Mouse (Mus musculus): Measurements from ENCODE around the gene Cerkl.

Cerkl gene

GRCm38 (mm10) chr2:79315108-79315507 lies 141.5 kb downstream of the Cerkl start:
- DNase-seq (ENCODE audit: low spot score): no peak

DNA sequence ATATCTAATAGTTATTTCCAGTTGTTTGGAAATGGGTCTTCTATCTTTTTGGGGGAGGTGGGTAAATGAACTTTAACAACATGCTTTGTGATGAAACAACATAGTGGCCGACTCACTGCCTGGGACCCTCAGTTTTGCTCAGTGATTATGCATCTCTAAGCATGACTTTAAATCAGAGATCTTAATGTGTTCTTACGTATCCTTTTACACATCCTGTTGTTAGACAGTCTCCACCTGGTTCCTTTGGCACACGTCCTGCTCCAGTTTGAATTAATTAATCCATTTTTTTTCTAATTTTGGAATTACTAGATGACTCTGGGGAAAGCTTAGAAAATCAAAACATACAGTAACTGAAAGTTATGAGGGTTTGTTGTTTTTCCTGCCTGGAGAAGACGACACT lies 144.1 kb downstream of the Cerkl start:
- DNase-seq (ENCODE audit: low spot score): no peak

DNA sequence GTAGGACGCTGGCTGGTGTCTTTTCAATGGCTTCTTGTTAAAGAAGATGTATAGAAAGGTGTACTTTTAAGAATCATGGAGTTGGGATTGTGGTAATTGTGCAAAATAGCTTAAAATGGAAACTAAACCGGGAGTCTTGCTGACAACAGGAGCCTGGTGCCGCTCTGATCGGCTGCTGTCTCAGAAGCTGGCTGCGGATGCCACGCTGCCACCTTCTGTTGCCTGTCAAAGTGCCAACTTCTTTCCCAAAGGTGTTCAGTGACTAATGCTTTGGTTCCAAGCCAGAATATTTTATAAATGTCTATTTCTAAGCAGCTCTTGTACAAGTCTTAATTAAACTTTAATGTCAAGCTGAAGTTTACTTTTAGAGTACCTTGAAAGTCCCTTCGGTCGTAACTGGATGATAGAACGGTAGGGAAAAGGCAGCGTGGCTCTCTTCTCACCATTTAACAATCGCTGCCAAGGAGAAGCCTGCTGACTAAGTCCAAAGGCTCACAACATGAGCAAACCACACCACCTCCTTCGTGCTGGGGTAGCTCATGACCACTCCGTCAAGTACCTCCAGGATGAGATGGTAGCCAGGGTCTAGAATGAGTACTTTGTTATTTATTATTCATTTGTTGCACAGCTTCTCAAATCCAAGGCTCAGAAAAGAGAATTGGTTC lies 147.0 kb downstream of the Cerkl start:
- no peak for DNase-seq (ENCODE audit: low spot score)

- DNase-seq (ENCODE audit: low spot score): no peak
Measured at GRCm38 (mm10) chr2:79307549-79307948, 149.0 kb downstream of the Cerkl start.

- DNase-seq (ENCODE audit: low spot score): no peak
Measured at GRCm38 (mm10) chr2:79302398-79302797, 154.2 kb downstream of the Cerkl start.

DNA sequence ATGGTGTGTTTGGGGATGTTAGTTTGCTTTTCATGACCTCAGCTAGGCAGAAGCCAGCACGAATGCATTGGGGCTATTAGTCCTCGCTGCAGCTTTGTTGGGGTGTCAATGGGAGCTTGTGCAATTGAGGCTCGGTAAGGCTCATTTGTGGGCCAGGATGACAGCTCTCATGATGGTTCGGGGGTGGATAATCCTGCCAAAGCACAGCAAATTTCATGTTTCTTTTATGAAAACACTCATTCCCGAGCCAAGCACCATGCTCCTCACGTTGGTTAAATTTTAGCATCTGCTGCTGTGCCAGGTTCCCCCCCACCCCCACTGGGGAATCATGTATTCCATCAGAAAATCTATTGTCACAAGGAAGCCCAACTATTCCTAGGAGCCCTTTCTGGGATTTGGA lies 164.2 kb downstream of the Cerkl start:
- DNase-seq (ENCODE audit: low spot score): no peak

DNA sequence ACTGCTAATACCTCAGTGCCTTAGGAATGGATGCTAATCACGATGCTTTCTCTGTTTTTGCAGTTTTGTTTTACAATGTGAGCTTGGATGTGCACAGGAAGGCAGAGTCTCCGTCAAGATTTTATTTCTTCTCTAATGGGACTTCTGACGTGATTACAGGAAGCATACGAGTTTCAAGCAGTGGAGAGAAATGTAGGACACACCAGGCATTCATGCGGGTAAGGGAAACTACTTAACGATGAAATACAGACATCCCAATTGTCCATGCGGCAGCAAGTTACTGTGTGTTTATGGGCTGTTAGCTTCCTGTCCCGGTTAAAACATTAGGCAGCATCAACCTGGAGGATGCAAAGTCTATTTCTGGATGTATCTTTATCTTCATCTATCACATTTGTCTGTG lies 164.7 kb downstream of the Cerkl start:
- peak; percentile 11 for DNase-seq (ENCODE audit: low spot score)

DNA sequence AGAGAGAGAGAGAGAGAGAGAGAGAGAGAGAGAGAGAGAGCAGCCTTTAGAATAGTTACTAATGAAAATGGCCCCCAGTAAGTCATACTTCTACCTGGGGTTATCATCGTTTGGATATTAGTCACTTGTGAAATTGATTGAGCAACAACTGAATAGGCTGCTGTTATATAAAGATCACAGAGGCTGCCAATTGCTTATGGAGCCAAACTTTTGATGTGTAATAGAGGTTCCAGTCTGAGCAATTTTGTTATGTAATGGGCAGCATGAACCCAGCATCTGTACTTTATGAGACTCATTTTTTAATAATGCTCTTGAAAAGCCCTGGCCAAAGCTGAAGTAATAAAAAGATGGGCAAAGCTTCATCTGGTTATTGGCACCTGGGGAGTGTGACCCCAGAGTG lies 166.4 kb downstream of the Cerkl start:
- DNase-seq (ENCODE audit: low spot score): no peak

DNA sequence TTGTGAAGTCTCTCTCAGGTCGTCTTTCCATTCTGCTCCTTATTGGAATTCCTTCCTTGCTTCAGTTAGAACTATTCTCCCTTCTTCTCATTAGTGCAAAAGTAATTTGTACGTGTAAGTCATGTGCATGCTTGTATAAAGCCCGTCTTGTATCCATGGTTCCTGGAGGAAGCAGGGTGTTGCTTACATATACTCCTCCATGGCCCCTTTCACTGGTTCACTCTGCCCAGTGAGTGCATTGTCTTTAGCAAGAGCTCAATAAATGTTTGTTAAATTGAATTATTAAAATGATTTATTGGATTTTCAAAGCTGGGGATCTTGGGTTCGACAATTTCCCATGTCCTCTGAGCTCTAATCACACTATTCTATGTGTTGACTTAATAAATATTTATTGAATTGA lies 172.4 kb downstream of the Cerkl start:
- no peak for DNase-seq (ENCODE audit: low spot score)

Measured in retina, embryonic 14.5 days (tissue).